Mouse (Mus musculus) ES-Bruce4 (cell line): ENCODE measurements around the gene Rsph1. TPM values are rescaled to one million over a fixed set of nuclear protein-coding genes. Genes with fewer than 3 reads are reported as not detected.

Source experiments
- H3K27ac ChIP-seq: 2 replicates; pipeline ENCODE4 v1.5.1; 2012; ENCODE audit warnings: low read length, inconsistent platforms; ENCODE audit not compliant: insufficient read depth
- H3K27me3 ChIP-seq: 2 replicates; pipeline ENCODE4 v1.6.1; 2012; ENCODE audit warnings: mild to moderate bottlenecking, low read length, inconsistent platforms; ENCODE audit not compliant: control insufficient read depth, poor library complexity, insufficient read depth, severe bottlenecking
- H3K36me3 ChIP-seq: 2 replicates; pipeline ENCODE4 v1.6.1; 2012; ENCODE audit warnings: inconsistent platforms, mild to moderate bottlenecking, low read length, moderate library complexity; ENCODE audit not compliant: control insufficient read depth, poor library complexity, insufficient read depth, severe bottlenecking
- H3K4me1 ChIP-seq: one replicate; pipeline ENCODE4 v1.8.1; 2011; ENCODE audit warnings: low read length; ENCODE audit not compliant: control insufficient read depth, insufficient read depth
- H3K4me3 ChIP-seq: 2 replicates; pipeline ENCODE4 v1.5.1; 2011; ENCODE audit warnings: low read depth, mild to moderate bottlenecking, low read length
- H3K9ac ChIP-seq: 2 replicates; pipeline ENCODE4 v1.6.1; 2012; ENCODE audit warnings: low read depth, mild to moderate bottlenecking, inconsistent platforms; ENCODE audit not compliant: poor library complexity, severe bottlenecking
- H3K9me3 ChIP-seq: replicated peaks from 2 replicates; pipeline ENCODE4 v1.6.1; 2012; ENCODE audit warnings: mild to moderate bottlenecking, low read length, inconsistent platforms; ENCODE audit not compliant: control insufficient read depth, poor library complexity, insufficient read depth, severe bottlenecking
- CTCF ChIP-seq: IDR thresholded peaks from one replicate; pipeline ENCODE4 v1.8.1; 2011; ENCODE audit warnings: low read depth, low read length
- EP300 ChIP-seq: IDR thresholded peaks from 2 replicates; pipeline ENCODE4 v1.6.1; 2011; ENCODE audit warnings: low read depth, low read length; ENCODE audit not compliant: insufficient read depth
- POLR2A ChIP-seq: IDR thresholded peaks from one replicate; pipeline ENCODE4 v1.8.1; 2011; ENCODE audit warnings: low read length; ENCODE audit not compliant: insufficient read depth
- polyA plus RNA-seq: library from polyadenylated mRNA; stranded (reverse); fragments of >200 nt; gene quantifications from 2 replicates; pipeline ENCODE4 v1.2.4, GENCODE M21; 2011; ENCODE audit warnings: low read depth; ENCODE audit not compliant: missing spikeins, insufficient read depth, insufficient read length

Rsph1 gene
- polyA plus RNA-seq, 1 experiment, result 11.5 TPM

DNA sequence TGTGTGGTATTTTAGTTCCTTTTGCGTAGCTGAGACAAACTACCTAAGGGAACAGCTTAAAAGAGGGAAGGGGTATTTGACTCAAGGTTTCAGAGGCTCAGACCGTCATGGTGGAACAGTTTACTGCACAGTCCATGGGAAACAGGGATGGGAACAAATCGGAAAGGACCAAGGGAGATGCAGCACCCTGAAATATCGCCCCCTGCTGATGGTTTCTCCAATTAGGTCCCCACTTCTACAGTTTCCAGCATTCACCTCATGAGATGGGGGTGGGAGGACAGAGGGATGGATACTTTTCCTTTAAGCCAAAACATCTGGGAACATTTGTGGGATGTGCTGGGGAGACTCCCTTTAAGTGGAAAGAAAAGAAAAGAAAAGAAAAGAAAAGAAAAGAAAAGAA is 17.4 kb downstream of the Rsph1 start:
- Histone ChIP-seq H3K4me3 (no peak overlapping the region), H3K27ac (no peak overlapping the region), H3K4me1 (peaks cover 11% of the 10 kb centered on the region), H3K36me3 (no peaks in the 10 kb centered on the region), H3K9me3 (no peaks in the 10 kb centered on the region), H3K27me3 (no peaks in the 10 kb centered on the region), H3K9ac (no peak overlapping the region)
- TF ChIP-seq CTCF, result peak; percentile 38
- TF ChIP-seq EP300, result no peak
- TF ChIP-seq POLR2A, result no peak

DNA sequence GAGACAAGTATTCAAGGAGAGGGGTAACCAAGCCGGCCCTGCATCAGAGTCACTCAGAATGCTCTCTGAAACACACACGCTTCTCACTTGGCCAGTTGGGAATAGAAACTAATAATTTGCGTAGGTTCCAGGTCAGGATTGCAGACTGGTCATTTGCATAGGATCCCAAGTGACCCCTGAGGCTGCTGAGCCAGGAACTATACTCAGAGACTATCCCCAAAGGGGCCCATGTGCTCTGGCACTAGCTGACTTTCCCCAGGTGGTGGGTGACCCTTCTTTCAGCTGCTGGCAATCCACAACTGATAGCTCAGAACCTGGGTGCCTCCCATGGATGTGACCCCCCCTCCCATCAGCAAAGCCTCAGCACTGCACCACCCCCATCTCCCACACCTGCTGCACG is 18.0 kb downstream of the Rsph1 start:
- Histone ChIP-seq H3K27me3 (no peaks in the 10 kb centered on the region), H3K36me3 (no peaks in the 10 kb centered on the region), H3K27ac (no peak overlapping the region), H3K4me1 (peaks cover 10% of the 10 kb centered on the region), H3K9me3 (no peaks in the 10 kb centered on the region), H3K9ac (no peak overlapping the region), H3K4me3 (no peak overlapping the region)
- TF ChIP-seq EP300, result no peak
- TF ChIP-seq CTCF, result no peak
- TF ChIP-seq POLR2A, result no peak

DNA sequence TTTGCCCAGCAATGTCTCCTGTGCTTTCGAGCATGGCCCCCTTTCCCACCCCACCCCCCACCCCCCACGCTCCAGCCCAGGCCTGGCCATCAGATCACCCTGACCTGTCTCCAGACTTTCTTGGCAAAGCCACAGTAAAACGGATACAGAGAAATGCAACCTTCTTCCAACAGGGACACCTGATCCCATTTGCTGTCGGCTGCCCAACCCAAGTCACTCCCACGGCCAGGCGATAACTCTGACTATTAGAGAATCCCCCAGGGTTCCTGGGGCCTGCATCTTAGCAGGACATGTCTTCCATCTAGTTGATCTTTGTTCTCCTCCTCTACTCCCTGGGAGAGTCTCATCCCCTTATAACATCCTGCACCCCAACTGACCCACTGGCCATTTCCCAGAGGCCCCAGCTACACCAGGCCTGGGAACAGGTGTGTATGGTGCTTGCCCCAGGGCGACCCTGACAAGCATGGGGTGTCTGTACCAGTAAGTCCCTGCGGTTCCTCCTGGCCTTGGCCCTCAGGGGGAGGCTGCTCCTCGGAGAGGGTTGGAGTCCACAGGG is 18.8 kb downstream of the Rsph1 start:
- Histone ChIP-seq H3K27me3 (no peaks in the 10 kb centered on the region), H3K9ac (no peak overlapping the region), H3K9me3 (no peaks in the 10 kb centered on the region), H3K36me3 (no peaks in the 10 kb centered on the region), H3K4me1 (peaks cover 10% of the 10 kb centered on the region), H3K4me3 (no peak overlapping the region), H3K27ac (no peak overlapping the region)
- TF ChIP-seq EP300, result no peak
- no peak for TF ChIP-seq CTCF
- TF ChIP-seq POLR2A, result no peak

DNA sequence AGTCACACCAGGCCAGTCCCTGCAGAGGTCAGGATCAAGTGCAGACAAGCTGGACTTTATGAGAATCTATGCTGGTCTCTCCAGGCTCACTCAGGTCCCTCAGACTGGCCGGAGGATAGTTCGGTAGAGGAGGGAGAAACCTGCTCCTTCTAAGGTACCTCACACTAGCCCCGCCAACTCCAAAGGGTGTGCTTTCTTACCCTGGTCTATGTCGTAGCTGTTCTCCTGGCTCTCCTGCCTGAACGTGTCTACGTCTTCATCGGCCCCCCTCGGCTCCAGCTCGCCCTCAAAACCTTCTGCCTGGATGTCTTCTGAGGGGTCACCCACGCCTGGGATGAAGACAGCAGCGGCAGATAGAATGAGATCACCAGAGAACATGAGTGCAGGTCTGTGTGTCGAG is 19.3 kb downstream of the Rsph1 start:
- H3K9ac ChIP-seq, result no peak overlapping the region
- no peaks in the 10 kb centered on the region for H3K9me3 ChIP-seq
- no peaks in the 10 kb centered on the region for H3K36me3 ChIP-seq
- TF ChIP-seq EP300, result no peak
- TF ChIP-seq CTCF, result no peak
- TF ChIP-seq POLR2A, result no peak
- H3K4me3 ChIP-seq, result no peak overlapping the region
- H3K27ac ChIP-seq, result no peak overlapping the region
- H3K4me1 ChIP-seq, result peaks cover 10% of the 10 kb centered on the region
- no peaks in the 10 kb centered on the region for H3K27me3 ChIP-seq

DNA sequence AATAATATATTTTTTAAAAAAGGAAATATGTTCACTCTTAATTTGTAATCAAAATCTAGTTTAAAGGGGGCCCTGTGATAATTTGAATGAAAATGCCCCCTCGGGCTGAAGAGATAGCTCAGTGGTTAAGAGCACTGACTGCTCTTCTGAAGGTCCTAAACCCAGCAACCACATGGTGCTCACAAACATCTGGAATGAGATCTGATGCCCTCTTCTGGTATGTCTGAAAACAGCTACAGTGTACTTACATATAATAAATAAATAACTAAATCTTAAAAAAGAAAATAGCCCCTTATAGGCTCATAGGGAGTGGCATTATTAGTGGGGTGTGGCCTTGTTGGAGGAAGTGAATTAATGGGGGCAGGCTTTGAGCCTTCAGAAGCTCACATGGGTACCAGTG is 20.0 kb downstream of the Rsph1 start:
- Histone ChIP-seq H3K27ac (no peak overlapping the region), H3K4me3 (no peak overlapping the region), H3K9me3 (no peaks in the 10 kb centered on the region), H3K36me3 (no peaks in the 10 kb centered on the region), H3K9ac (no peak overlapping the region), H3K4me1 (peaks cover 9% of the 10 kb centered on the region), H3K27me3 (no peaks in the 10 kb centered on the region)
- no peak for TF ChIP-seq EP300
- TF ChIP-seq POLR2A, result no peak
- TF ChIP-seq CTCF, result no peak

DNA sequence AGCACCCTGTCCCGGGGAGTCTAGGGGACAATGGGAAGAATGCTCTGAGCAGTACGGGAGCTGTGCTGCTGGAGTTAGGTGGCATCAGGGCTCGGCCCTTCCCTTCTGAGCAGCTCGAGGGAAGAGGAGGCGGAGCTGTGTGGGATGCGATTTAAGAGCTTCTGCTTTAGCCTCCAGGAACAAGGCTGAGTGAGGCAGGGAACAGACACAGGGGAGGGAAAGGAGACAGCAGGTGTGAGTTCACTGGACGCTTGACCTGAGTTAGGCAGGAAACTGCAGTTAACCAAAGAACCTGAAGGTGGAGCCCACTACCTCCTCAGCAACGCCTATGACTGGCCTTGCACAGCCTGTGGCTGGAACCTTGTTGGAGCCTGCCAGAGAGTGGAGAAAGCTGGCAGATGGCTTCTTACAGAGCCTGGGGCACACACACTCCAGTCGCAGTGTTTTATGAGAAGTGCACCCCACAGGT is 22.7 kb downstream of the Rsph1 start:
- no peaks in the 10 kb centered on the region for H3K27me3 ChIP-seq
- peaks cover 9% of the 10 kb centered on the region for H3K4me1 ChIP-seq
- peak overlapping the region; percentile 50 for H3K27ac ChIP-seq
- H3K4me3 ChIP-seq, result peak overlapping the region; percentile 9
- TF ChIP-seq CTCF (peak; percentile 77), POLR2A (no peak), EP300 (peak; percentile 59; the same call in 1 of the 2 replicates)
- H3K9me3 ChIP-seq, result no peaks in the 10 kb centered on the region
- no peak overlapping the region for H3K9ac ChIP-seq
- H3K36me3 ChIP-seq, result no peaks in the 10 kb centered on the region
